Mouse (Mus musculus) lung, embryonic 16.5 days (tissue): ENCODE results near the gene Pik3r5. TPM values are rescaled to one million over a fixed set of nuclear protein-coding genes. Genes with fewer than 3 reads are reported as not detected.

ENCODE experiments used
- ATAC-seq: fragments of 200-750 bp; cut with Nextera tagmentation; 2 replicates; pipeline ENCODE4 v1.8.0; 2017; ENCODE audit warnings: low read depth, mild to moderate bottlenecking, moderate library complexity
- H3K27ac ChIP-seq: fragments of 300-500 bp; sonication (generic); 2 replicates; pipeline ENCODE4 v1.5.1; 2014; ENCODE audit warnings: mild to moderate bottlenecking, control low read depth, low read length
- H3K27me3 ChIP-seq: fragments of 300-500 bp; sonication (generic); 2 replicates; pipeline ENCODE4 v1.6.1; 2014; ENCODE audit warnings: low read depth, low read length, mixed read lengths; ENCODE audit not compliant: control insufficient read depth, insufficient read depth
- H3K36me3 ChIP-seq: fragments of 300-500 bp; sonication (generic); 2 replicates; pipeline ENCODE4 v1.6.1; 2014; ENCODE audit warnings: low read length; ENCODE audit not compliant: control insufficient read depth, insufficient read depth
- H3K4me1 ChIP-seq: fragments of 300-500 bp; sonication (generic); replicated peaks from 2 replicates; pipeline ENCODE4 v1.6.1; 2014; ENCODE audit warnings: low read length, mixed read lengths; ENCODE audit not compliant: control insufficient read depth, insufficient read depth
- H3K4me2 ChIP-seq: fragments of 300-500 bp; sonication (generic); 2 replicates; pipeline ENCODE4 v1.6.1; 2014; ENCODE audit warnings: low read depth, low read length, control low read depth
- H3K4me3 ChIP-seq: fragments of 300-500 bp; sonication (generic); 2 replicates; pipeline ENCODE4 v1.5.1; 2014; ENCODE audit warnings: mild to moderate bottlenecking, low read length, control low read depth
- H3K9ac ChIP-seq: fragments of 300-500 bp; sonication (generic); 2 replicates; pipeline ENCODE4 v1.6.1; 2014; ENCODE audit warnings: low read length, control low read depth
- H3K9me3 ChIP-seq: fragments of 300-500 bp; sonication (generic); 2 replicates; pipeline ENCODE4 v1.6.1; 2016; ENCODE audit warnings: low read length; ENCODE audit not compliant: control insufficient read depth
- WGBS: fragments of 180-500 bp; shearing (Covaris S2); extraction: QIAGEN DNeasy Blood & Tissue Kit; methylation state at CpG from one replicate; pipeline ENCODE4 v1.1.7; 2014; 5-methylcytosine and 5-hydroxymethylcytosine counted together
- polyA plus RNA-seq: library from polyadenylated mRNA; unstranded; fragments of >200 nt; fragmentation: Nextera tagmentation; extraction: Ambion mirVana; gene quantifications from 2 replicates; pipeline ENCODE4 v1.2.1, GENCODE M21; 2015

The Pik3r5 gene
- polyA plus RNA-seq, 1 experiment from 2014 or later = 0.55 TPM

- H3K27ac ChIP-seq = no peak overlapping the region
- peak overlapping the region; percentile 98 for H3K4me2 ChIP-seq
- ATAC-seq = peak; percentile 49
- H3K4me3 ChIP-seq = peak overlapping the region; percentile 55
- H3K9ac ChIP-seq = peak overlapping the region; percentile 64
- no peaks in the 10 kb centered on the region for H3K36me3 ChIP-seq
- 0 out of 2 replicates have a peak, but pooled peaks cover 2% of the 10 kb centered on the region for H3K9me3 ChIP-seq
- peaks cover 21% of the 10 kb centered on the region for H3K4me1 ChIP-seq
- WGBS = under 1% methylated on average over 47 of the region's 47 CpGs
- H3K27me3 ChIP-seq = peaks cover 55% of the 10 kb centered on the region
These were observed 32.3 kb upstream of the Pik3r5 start for GRCm38 (mm10) chr11:68399548-68400020.

GRCm38 (mm10) chr11:68400021-68400671 is 31.8 kb upstream of the Pik3r5 start:
- Histone ChIP-seq H3K4me1 (peaks cover 21% of the 10 kb centered on the region), H3K9ac (peak overlapping the region; percentile 64), H3K4me2 (peak overlapping the region; percentile 98), H3K27ac (no peak overlapping the region), H3K27me3 (peaks cover 55% of the 10 kb centered on the region), H3K9me3 (0 out of 2 replicates have a peak, but pooled peaks cover 2% of the 10 kb centered on the region), H3K4me3 (peak overlapping the region; percentile 55), H3K36me3 (no peaks in the 10 kb centered on the region)
- under 1% methylated on average over 51 of the region's 57 CpGs for WGBS
- peak; percentile 73 for ATAC-seq

- H3K27me3 ChIP-seq = peaks cover 52% of the 10 kb centered on the region
- 6% methylated on average over 11 of the region's 11 CpGs for WGBS
- H3K36me3 ChIP-seq = no peaks in the 10 kb centered on the region
- peak within 1 kb of the TSS; percentile 64 for H3K9ac ChIP-seq
- peak within 1 kb of the TSS; percentile 55 for H3K4me3 ChIP-seq
- H3K4me2 ChIP-seq = peak within 1 kb of the TSS; percentile 98
- no peak within 1 kb of the TSS for H3K27ac ChIP-seq
- peaks cover 21% of the 10 kb centered on the region for H3K4me1 ChIP-seq
- 0 out of 2 replicates have a peak, but pooled peaks cover 2% of the 10 kb centered on the region for H3K9me3 ChIP-seq
- no peak for ATAC-seq
These were observed 31.1 kb upstream of the Pik3r5 start, which contains the start of gene Ntn1 for GRCm38 (mm10) chr11:68400727-68401219. Gene Ntn1 (minus strand): TSS chr11:68400823.

GRCm38 (mm10) chr11:68401428-68401827 is 30.5 kb upstream of the Pik3r5 start:
- peaks cover 21% of the 10 kb centered on the region for H3K4me1 ChIP-seq
- H3K4me2 ChIP-seq = no peak overlapping the region
- WGBS = 24% methylated on average over 5 of the region's 5 CpGs
- no peak overlapping the region for H3K4me3 ChIP-seq
- no peaks in the 10 kb centered on the region for H3K36me3 ChIP-seq
- no peak for ATAC-seq
- H3K9me3 ChIP-seq = no peaks in the 10 kb centered on the region
- H3K27me3 ChIP-seq = peaks cover 50% of the 10 kb centered on the region
- no peak overlapping the region for H3K27ac ChIP-seq
- no peak overlapping the region for H3K9ac ChIP-seq

GRCm38 (mm10) chr11:68404185-68404584 is 27.7 kb upstream of the Pik3r5 start:
- Histone ChIP-seq H3K4me3 (no peak overlapping the region), H3K27ac (no peak overlapping the region), H3K9me3 (no peaks in the 10 kb centered on the region), H3K9ac (no peak overlapping the region), H3K4me2 (no peak overlapping the region), H3K27me3 (peaks cover 26% of the 10 kb centered on the region), H3K4me1 (peaks cover 16% of the 10 kb centered on the region), H3K36me3 (no peaks in the 10 kb centered on the region)
- no peak for ATAC-seq
- WGBS = 58% methylated on average over 4 of the region's 4 CpGs

GRCm38 (mm10) chr11:68405576-68405975 is 26.3 kb upstream of the Pik3r5 start:
- Histone ChIP-seq H3K27me3 (peaks cover 14% of the 10 kb centered on the region), H3K9ac (no peak overlapping the region), H3K36me3 (no peaks in the 10 kb centered on the region), H3K27ac (no peak overlapping the region), H3K4me1 (peaks cover 4% of the 10 kb centered on the region), H3K4me3 (no peak overlapping the region), H3K4me2 (no peak overlapping the region), H3K9me3 (no peaks in the 10 kb centered on the region)
- 78% methylated on average over 8 of the region's 8 CpGs for WGBS
- ATAC-seq = no peak

GRCm38 (mm10) chr11:68407266-68407926 is 24.5 kb upstream of the Pik3r5 start:
- H3K4me3 ChIP-seq = no peak overlapping the region
- no peaks in the 10 kb centered on the region for H3K4me1 ChIP-seq
- H3K4me2 ChIP-seq = no peak overlapping the region
- ATAC-seq = 0 out of 2 replicates have a peak, but pooled peaks have one; percentile 23
- H3K27ac ChIP-seq = no peak overlapping the region
- no peaks in the 10 kb centered on the region for H3K9me3 ChIP-seq
- H3K9ac ChIP-seq = no peak overlapping the region
- H3K27me3 ChIP-seq = no peaks in the 10 kb centered on the region
- 42% methylated on average over 11 of the region's 11 CpGs for WGBS
- H3K36me3 ChIP-seq = no peaks in the 10 kb centered on the region

GRCm38 (mm10) chr11:68408127-68408526 is 23.8 kb upstream of the Pik3r5 start:
- H3K27ac ChIP-seq = no peak overlapping the region
- WGBS = 57% methylated on average over 2 of the region's 2 CpGs
- peak; percentile 57; the same call in 1 of the 2 replicates for ATAC-seq

GRCm38 (mm10) chr11:68417001-68417400 is 14.9 kb upstream of the Pik3r5 start:
- no peak for ATAC-seq
- 44% methylated on average over 3 of the region's 3 CpGs for WGBS
- Histone ChIP-seq H3K4me2 (no peak overlapping the region), H3K4me3 (no peak overlapping the region), H3K9ac (no peak overlapping the region), H3K27ac (no peak overlapping the region), H3K36me3 (no peaks in the 10 kb centered on the region), H3K27me3 (no peaks in the 10 kb centered on the region), H3K4me1 (no peaks in the 10 kb centered on the region), H3K9me3 (no peaks in the 10 kb centered on the region)

More at GRCm38 (mm10) chr11:68408127-68408526, 23.8 kb upstream of the Pik3r5 start:
- no peak overlapping the region for H3K4me3 ChIP-seq
- no peak overlapping the region for H3K9ac ChIP-seq
- no peaks in the 10 kb centered on the region for H3K36me3 ChIP-seq
- no peaks in the 10 kb centered on the region for H3K27me3 ChIP-seq
- no peaks in the 10 kb centered on the region for H3K9me3 ChIP-seq
- no peak overlapping the region for H3K4me2 ChIP-seq
- H3K4me1 ChIP-seq = no peaks in the 10 kb centered on the region
